Mouse (Mus musculus): Measurements from ENCODE around the gene Rpl23.
A peak's percentile ranks its signal among the peaks of the same experiment; 100 is the strongest.

The Rpl23 gene

DNA sequence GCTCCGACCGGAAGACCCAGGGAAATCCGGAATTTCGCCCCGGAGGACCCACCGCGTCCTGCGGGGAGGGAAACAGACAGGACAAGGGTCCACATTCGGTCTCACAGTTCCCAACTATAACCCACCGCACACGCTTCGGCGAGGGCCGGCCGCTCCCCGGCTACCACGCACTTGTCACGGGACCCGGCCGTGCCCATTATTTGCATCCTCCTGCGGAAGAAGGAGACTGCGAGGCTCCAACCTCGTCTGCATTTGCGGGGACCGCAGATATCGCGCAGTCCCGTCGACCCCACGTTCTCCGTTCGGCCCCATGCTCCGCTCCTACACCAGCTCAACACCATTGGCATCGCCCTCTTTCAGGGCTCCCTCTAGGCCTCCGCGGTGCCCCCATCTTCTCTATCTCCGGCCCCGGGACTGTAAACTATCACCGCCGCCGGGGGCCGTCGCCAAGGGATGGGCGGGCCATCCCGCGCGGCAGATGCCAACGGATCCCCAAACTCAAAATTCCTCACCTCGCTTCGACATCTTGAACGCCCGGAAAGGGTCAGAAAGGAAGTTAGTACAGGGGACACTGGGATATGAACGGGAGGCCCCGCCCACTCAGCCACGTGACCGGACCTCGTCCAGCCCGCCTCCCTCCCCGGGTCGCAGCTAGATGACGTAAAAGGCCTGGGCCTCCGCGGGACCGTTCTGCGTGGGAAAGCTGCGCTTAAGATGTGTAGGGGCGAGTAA lies at the start of gene Rpl23:
Rpl23 (minus strand) TSS at position 606 of the 732 bp plus-strand sequence.
- peak; percentile 100 for DNase-seq

DNA sequence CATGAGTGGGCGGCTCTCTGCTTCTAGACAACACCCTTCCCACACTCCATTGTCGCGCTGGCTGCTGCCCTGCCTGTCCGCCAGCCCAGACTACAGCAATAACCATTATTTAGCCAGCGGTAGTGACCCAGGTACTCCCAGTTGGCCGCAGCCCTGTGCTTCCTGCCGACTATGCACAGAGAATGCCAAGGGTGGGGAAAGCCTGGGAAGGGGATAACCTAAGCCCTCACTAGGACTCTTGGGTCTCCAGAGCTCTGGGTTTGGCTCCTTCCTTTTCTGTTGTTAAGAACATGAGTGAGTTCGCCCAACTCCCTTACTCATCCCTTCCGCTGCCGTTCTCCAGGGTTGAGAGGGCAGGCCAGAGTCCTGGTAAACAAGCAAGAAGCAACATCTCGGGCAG lies 49.8 kb upstream of the Rpl23 start:
- no peak for DNase-seq

DNA sequence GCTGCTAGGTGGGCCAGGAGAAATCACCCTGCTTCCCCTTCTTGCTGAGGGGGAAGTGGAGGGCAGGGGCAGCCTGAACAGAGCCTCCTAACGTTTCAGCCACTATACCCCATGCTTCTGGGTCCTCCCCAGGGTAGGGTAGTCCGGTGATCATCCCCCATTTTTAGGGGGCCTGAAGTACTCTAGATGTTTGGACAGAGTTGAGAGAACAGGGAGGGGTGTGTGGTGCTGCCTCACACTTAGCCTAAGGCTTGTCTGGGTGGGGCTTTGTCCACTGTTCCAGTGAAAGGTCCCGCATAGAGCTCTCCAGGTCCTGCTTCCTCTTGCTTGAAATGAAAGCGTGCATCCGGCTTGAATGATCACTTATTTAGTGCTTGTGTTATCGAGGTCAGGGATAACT lies 48.3 kb upstream of the Rpl23 start:
- DNase-seq, result no peak

DNA sequence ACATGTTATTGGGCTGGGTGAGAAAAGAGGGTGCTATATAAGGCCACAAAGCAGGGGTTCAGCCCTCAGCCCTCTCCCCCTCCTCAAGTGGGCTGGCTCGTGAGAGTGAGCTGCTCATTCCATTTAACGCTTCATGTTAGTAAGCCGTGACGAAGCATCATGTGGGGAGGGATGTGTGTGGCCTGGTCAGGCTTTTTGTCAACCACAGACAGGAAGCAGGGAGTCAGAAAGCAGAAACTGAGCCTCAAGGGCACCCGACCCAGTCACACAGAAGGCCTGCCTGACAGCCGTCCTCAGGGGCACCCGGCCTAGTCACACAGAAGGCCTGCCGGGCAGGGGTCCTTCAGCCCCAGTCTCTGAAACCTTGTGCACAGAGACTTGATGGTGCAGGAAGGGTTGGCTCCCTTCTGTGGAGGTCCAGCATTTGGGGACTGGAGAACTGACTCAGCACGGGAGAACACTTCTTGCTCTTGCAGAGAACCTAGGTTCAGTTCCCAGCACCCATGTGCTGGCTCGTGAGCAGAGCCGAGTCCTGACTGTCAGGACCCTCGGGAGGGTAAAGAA lies 47.8 kb upstream of the Rpl23 start:
- DNase-seq, result no peak

DNA sequence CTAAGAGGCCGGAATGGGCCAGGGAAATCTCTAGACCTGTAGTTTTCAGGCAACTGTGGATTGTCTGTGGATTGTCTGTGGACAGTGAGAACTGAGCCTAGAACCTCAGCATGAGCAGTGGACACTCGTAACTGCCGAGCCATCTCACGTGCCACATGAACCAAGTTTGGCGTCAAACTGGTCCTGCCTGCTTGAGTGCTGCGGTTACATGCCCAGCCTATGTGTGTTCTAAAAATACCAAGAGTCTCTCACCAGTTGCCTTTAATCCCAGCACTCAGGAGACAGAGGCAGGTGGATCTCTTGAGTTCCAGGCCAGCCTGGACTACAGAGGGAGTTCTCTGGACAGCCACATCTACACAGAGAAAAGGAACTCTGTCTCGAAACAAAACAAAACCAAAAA lies 47.1 kb upstream of the Rpl23 start:
- DNase-seq, result no peak

DNA sequence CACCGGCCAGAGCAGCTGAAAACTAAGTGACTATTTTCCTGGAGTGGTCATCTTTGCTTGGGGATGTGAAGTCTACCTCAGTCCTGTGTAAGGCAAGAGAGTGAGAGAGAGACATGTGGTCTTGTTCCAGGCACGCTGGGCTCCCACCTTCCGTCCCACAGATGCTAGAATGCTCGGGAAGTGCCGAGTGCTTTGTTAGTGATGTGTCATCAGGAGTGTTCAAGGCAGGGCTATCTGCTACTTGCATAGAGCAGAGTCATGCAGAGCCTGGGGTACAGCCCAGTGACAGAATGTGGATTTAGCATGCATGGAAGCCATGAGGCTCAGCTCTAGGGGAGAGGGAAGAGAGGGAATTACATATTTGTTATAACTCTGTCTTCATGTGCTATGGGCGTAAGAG lies 45.4 kb upstream of the Rpl23 start:
- no peak for DNase-seq

DNA sequence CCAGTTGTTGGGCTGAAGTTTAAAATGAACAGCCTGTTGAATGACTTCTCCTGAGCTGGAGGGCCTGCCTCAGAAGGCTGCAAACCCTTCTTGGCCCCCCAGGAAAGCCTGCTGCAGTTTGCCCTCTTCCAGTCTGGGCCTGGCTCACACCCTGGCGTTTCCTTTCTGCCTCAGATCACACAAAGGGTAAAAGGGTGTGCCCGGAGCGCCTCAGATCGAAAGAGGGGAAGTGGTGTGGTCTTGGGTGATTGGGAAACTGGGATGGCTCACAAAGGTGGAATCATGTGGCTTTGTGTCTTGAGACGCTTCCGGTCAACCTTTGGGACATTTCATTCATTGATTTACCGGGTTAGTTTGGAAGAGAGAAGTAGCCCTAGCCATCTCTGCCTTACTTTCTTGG lies 44.2 kb upstream of the Rpl23 start:
- DNase-seq, result no peak

DNA sequence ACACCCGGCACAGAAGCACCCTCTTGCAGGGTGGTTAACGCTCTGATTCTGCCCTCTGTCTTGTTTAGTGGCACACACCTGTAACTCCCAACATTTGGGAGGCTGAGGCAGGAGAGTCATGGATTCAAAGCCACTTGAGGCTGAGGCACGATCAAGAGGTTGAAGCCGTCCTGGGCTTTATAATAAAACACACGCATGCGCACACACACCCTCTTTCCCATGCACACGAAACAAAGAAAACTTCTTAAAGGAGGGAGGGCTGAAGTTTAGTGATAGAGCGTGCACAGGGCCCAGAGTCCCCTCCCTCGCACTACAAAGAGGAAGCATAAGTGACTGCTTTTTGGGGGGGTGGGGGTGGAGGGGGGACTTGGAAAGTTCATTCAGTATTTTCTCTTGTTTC lies 43.7 kb upstream of the Rpl23 start:
- DNase-seq, result no peak

DNA sequence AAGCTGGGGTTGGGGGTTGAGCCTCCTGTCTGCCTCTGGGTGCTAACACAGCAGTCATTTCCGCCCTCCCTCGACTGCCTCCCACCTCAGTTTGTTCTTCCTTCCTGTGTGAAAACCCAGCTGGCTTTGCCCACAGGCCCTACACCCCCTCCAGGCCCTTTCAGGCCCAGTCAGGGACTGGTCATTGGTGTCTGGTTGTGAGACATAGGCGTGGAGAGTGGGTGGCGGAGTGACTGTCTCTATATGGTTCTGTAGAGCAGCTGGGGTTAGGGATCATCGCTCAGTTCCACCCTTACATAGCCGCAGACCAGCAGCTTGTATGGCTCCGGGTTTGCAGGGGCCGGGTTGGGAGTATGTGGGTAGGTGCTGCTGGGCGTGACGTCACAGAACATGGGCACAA lies 43.1 kb upstream of the Rpl23 start:
- DNase-seq, result no peak

DNA sequence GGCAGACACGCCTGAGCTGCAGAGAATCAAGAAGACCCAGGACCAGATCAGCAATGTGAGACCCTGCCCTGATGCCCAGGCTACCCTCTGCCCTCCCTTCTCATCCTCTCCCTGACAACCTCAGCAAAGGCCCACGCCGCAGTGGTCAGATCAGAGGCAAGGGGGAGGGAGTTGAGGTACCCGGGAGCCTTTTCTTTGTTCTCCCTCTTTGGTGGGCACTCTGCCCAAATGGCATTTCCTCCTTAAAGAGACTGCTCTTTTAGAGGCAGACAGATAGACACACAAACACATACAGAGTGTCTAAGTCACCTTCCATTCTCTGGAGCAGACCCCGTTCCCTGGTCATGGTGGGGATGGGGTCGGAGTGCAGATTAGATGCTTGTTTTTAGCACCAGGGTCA lies 42.7 kb upstream of the Rpl23 start:
- DNase-seq, result no peak

DNA sequence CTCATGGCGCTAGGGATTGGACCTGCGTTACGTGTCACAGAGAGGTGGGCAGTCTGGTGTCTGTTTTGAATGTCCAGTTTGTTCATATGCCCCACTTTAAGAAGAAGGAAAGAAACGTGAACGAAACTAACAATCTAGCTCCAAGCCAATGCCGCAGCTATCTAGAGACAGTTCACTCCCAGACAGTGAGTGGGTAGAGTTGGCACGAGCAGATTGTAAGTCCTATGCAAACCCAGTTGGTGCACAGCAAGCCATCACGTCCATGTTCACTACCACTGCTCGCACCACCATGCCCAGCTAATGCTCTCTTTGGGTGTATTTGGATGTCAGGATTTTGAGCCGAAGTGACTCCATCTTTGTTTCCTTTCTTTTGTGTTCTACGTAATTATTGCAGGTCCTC lies 41.9 kb upstream of the Rpl23 start:
- DNase-seq, result no peak

DNA sequence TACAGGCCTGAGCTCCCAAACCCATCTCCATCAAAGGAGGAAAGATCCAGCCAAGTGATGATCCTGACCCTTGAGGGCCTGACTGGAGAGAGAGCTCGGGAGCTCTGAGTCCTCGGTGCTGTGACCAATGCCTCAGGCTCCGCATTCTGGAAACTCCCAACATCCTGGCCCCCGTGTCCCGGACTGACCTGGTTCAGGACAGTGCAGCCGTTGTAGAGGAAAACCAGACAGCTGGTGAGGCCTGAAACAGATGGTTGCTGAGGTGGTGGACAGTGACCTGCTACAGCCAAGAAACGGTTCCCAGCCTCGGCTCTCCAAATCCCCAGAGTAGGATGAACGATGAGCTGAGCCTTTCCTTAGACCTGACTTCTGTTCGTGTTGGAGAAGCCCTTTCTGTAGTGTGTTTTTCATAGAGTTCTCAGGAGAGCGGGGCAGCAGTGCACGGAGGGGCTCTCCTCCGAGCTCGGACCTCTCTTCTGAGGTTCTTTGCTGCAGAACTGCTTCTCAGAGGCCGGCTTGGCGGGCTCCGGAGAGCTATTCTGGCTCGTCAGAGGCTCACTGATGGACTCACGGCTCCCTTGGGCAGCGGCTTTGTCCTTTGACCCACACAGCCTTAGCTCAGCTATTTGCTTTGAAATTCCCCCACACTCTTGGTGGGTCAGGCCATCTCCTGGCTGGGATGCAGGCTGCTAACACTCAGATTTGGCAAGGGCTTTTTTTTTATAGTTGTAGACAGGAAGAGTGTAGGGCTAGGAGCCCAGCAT lies 40.8 kb upstream of the Rpl23 start:
- DNase-seq, result peak; percentile 28

DNA sequence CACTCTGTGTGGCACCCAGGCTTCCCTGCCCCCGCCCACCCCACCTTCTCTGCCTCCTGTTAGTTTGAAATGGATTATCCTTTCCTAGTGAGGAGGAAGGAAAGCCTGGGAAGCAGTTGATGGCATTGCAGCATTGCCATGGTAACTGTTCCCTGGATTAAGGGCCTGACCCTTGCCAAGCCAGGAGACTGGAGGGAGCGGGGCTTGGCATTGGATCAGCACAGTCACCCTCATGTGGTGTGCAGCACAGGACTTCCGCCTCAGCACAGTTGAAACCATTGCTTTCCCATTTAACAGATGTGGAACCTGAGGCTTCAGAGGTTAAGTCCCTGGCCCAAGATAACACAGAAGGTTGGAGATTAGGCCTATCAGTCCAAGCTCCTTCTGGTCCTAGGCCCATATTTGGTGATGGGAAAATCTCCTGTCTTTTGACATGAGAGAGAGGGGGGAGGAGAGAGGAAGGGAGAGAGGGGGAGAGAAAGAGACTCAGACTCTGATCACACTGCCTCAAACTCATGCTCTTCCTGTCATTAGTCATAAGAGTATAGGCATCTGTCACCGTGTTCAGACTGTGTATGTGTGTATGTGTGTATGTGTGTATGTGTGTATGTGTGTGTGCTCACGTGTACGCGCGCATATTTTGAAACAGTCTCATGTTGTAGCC lies 39.3 kb upstream of the Rpl23 start:
- no peak for DNase-seq

DNA sequence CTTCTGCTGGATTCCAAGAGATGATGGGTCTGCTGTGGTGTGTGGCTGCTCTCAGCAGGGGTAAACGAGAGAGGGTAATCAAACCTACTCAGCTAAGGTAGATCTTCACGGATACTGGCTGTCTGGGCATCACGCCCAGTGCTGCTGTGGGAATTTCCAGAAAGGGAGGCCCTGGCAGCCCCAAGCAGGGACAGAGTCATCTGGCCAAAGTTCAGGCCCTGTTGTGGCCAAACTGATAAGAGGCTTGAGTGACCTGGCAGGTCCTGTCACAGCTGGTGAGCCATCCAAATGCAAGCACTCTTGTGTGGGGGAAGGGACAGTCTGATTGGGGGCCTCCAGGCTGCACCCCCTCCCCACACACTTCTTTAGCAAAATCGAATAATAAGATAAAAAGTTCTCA lies 38.6 kb upstream of the Rpl23 start:
- peak; percentile 89 for DNase-seq

DNA sequence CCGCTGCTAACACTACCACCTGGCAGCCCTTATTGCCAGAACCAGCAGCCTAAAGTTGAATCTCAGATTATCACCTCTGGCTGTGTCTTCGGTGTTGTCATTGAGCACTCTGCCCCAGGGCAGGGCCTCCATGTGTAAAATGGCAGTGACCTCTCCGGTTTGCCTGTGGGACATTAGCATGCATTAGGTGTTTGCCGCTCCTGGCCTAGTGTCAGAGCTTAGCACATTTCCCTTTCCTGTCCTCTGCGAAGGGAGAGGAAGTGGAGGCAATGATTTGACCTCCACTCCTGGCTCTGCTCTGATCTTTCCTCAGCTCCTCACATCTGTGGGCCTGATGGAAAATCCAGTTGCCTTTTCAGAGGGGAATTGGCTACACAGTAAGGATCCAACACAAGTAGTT lies 37.7 kb upstream of the Rpl23 start:
- no peak for DNase-seq

DNA sequence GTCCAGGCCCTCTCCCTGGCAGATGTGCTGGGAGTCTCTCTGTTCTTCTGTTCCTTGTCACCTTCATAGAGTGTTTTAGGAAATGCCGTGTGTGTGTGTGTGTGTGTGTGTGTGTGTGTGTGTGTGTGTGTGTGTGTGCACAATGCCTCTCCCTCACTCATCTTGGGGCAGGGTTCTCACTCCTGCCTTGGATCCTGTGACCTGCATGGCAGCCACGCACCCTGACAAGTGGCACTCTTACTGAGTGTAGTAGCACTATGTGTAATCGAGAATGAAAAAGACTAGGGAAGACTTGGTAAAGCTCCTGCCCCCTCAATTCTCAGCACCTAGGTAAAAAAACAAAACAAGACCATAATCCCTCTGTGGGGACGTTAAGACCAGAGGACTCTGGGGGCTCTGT lies 36.9 kb upstream of the Rpl23 start:
- DNase-seq, result no peak

DNA sequence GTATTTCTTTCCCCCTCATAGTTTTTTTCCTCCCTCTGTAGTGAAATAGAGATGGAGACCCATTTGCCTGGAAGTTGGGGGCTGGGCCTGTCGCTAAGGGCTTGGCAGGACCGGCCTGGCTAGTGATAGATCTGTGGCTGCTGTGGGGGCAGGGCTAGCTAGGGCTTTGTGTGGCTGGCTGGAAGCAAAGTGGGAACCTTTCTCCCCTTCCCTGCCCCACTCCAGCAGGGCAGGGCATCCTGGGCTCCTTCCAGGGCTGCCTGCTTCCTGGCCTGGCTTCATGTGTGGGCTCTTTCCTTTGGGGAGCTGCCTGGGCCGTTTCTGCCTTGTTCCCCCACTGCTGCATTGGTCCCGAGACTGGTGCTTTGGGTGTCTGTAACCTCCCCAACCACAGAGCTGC lies 36.3 kb upstream of the Rpl23 start:
- no peak for DNase-seq

DNA sequence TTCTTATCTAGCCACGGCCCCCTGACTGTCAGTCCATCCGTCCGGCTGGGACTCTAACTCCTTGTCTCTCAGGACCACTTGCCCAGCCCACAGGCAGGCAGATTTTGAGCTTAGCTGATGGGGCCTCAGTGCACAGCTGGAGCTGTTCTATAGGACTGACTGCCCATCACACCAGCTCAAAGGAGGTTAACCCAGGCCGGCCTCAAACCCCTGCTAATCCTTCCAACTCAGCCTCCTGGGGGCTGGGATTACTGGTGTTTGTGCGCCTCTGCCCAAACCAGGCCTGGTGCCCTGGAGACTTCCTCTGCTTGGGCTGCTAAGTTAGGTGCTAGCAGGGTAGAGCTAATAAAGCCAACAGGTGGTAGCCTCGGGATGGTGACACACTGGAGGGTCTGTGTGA lies 35.8 kb upstream of the Rpl23 start:
- DNase-seq, result no peak

DNA sequence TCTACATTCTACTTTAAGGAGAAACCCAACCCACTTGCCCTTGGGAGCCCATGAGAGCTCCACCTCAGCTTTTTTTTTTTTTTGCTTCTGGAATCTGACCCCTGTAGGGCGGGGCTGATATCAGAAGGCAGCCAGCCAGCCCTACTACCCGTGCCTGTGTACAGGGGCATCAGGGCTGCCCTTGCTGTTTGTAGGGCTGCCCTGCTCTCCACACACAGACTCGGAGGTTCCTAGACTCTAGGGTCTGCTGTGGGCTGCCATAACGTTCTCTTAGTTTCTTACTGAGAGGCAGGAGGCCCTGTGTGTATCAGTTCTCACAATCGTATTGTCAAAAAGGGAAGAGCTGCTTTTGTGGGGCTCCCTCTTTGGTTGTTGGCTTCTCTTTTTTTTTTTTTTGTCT lies 35.1 kb upstream of the Rpl23 start:
- DNase-seq, result peak; percentile 71

DNA sequence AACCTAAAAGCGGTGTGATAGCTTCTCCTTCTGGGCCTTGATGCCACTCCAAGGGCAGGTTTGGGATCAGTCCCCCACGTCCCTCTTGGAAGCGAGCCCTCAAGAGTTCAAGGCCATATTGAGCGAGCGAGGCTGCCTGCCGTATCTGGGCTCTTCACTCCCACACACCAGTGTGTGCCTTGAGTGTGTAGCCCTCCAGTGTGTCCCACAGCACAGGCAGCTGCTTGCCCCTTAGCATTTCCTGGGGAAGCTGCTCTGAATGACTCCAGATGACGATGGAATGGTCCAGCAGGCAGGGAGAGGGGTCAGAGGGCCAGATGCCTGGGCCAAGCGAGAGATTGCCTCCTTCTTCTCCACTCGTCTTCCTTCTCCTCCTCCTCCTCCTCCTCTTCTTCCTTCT lies 34.7 kb upstream of the Rpl23 start:
- DNase-seq, result peak; percentile 25

DNA sequence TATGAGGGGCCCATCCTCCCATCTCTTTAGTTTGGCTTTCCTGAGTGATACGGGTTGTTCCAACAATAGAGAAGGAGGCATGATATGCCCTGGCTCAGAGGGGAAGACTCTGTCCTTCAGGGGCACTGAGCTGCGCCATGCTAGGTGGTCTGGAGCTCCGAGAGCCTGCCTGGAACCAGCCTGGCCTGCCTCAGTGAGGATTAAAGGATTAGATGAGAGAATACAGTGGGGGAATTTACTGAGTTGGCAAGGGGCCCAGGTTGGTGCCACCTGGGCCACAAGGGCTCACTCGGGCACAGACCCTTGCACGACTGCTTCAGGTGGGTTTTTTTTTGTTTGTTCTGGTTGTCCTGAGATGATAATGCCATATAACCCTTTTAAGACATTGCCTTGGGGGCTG lies 33.9 kb upstream of the Rpl23 start:
- no peak for DNase-seq

DNA sequence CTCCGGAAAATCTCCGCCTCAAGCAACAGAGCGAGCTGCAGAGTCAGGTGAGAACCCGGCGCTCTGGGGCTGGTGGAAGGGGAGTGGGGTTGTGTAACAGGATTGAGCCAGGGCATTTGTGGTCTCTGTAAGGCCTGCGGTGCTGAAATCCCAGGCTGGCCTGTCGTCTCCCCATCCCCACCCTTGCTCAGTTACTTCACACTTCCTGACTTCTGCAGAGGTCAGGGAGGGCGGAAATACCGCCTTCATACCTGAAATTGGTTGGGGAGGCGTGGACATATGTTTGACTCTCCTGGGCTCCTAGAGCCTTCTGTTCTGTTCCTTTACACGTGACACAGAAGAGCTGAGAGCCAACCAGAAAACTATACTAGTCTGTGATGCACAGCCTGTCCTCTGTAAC lies 33.5 kb upstream of the Rpl23 start:
- DNase-seq, result no peak

DNA sequence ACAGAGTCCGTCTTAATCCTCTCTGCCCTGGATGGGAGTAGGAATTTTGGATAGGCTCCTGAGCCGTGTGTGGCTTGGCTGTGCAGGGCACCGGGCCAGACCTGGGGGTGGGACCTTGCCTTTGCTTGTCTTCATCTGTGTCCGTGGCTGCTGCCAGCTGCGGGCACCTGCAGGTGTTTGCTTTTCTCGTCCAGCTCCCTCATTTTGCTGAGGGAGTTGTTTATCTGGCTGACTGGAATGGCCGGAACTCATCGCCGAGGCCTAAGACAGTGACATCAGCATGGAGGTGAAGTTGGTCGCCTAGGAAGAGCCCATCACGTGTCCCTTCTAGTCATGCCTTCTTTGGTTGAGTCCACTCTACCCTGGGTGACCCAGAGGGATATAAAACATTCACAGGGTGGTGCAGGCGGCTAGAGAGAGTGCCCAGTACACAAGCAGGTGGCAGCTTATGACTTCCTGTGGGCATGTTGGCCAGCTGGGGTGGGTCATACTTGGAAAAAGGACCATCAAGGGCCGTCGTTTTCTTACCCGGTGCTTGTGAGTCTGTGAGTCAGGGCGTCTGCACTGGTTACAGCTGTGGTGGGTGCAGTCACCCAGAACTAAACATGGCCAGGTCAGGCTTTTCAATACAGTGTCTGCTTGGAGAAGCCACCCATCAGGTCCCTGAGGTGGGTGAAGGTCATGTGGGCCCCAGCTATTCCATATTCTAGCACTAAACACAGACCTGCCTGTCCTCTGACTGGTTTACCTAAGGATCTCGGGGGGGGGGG lies 31.7 kb upstream of the Rpl23 start:
- peak; percentile 78 for DNase-seq
